Mouse (Mus musculus): Measurements from ENCODE around the gene Dus3l. TPM values are rescaled to one million over a fixed set of nuclear protein-coding genes. Genes with fewer than 3 reads are reported as not detected.

Gene Dus3l
- polyA plus RNA-seq, 1 experiment from 2014 or later = 37.3 TPM

DNA sequence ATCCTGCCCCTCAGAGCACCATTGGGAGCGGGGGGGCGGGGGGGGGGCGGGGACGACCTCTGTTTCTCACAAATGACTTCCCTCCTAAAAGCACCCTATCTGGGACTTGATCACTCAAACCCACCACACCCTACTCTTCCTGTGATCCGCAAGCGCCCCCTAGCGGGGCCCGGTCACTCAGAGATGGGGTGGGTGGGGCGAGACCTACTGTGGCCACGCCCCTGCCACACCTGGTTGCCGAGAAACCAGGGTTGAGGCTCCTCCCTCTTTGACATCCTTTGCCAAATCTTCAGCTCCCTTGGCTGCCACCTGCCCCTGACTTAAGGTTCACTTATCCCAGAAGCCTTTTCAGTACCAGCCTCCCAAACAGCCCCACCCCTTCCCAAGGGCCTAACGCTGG is 6.4 kb upstream of the Dus3l start:
- no peaks in the 10 kb centered on the region for H3K36me3 ChIP-seq (ENCODE audit: insufficient read depth, low read length)
- no peak overlapping the region for H3K9ac ChIP-seq (ENCODE audit: low read depth, low read length)
- WGBS = 3% methylated on average over 12 of the region's 12 CpGs
- ATAC-seq (replicated peaks; ENCODE audit: low FRiP score, low read depth) (0 out of 2 replicates have a peak, but pooled peaks have one; percentile 29), DNase-seq (ENCODE audit: low spot score) (peak; percentile 67)
- peaks cover 13% of the 10 kb centered on the region; the same call in 1 of the 2 replicates for H3K27me3 ChIP-seq (ENCODE audit: insufficient read depth, low read length)
- H3K4me3 ChIP-seq (replicated peaks; ENCODE audit: low read depth, low read length) = no peak overlapping the region
- peak overlapping the region; percentile 97; the same call in 1 of the 2 replicates for H3K4me2 ChIP-seq (ENCODE audit: low read length)
- peaks cover 20% of the 10 kb centered on the region for H3K4me1 ChIP-seq (replicated peaks; ENCODE audit: insufficient read depth, low read length)
- H3K9me3 ChIP-seq (replicated peaks; ENCODE audit: low read length) = no peaks in the 10 kb centered on the region
- no peak overlapping the region for H3K27ac ChIP-seq
- TF ChIP-seq CTCF (IDR thresholded peaks at IDR 0.05; ENCODE audit: low read depth) = peak; percentile 71

DNA sequence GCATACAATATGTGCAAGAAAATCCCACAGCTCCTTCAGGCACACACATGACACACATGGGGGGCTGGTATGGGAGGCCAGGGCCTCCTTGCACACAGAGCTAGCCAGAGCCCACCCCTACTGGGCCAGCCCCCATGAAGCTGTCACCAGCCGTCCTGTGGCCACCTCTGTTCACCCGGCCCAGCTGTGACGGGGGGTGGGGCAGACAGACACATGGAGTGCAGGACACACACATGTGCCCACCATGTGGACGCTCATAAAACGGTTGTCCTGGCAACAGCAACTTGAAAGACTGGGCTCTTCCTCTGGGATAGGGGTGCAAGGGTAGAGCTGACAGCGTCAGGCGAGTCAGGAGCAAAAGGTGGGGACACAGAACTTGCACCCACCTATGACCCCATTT is 5.3 kb upstream of the Dus3l start:
- H3K9ac ChIP-seq (ENCODE audit: low read depth, low read length) = no peak overlapping the region
- H3K4me3 ChIP-seq (replicated peaks; ENCODE audit: low read depth, low read length) = no peak overlapping the region
- DNase-seq (ENCODE audit: low spot score) (no peak), ATAC-seq (replicated peaks; ENCODE audit: low FRiP score, low read depth) (no peak)
- no peak for TF ChIP-seq CTCF (IDR thresholded peaks at IDR 0.05; ENCODE audit: low read depth)
- 32% methylated on average over 7 of the region's 7 CpGs for WGBS
- peaks cover 20% of the 10 kb centered on the region for H3K4me1 ChIP-seq (replicated peaks; ENCODE audit: insufficient read depth, low read length)
- H3K27ac ChIP-seq = no peak overlapping the region
- H3K4me2 ChIP-seq (ENCODE audit: low read length) = no peak overlapping the region
- no peaks in the 10 kb centered on the region for H3K36me3 ChIP-seq (ENCODE audit: insufficient read depth, low read length)
- H3K9me3 ChIP-seq (replicated peaks; ENCODE audit: low read length) = no peaks in the 10 kb centered on the region
- H3K27me3 ChIP-seq (ENCODE audit: insufficient read depth, low read length) = peaks cover 13% of the 10 kb centered on the region; the same call in 1 of the 2 replicates

DNA sequence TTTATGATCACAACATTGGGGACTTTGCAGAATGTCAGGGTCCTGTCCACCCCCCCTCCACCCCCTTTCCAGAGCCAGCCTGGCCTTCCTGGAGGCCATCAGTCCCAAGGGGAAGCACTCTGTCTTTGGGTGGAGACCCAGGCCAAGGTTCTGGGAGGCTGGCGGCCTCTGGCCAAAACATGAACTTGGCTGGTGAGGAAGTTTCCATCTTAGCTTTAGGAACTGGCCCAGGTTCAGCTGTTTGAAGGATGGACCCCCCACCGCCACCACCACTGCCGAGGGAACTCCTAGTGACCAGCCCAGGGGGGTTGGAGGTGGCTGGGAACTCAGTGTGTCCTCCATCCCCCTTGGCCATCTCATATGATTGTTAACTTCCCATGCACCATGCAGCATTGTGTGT is 3.5 kb upstream of the Dus3l start:
- H3K27me3 ChIP-seq (ENCODE audit: insufficient read depth, low read length) = 0 out of 2 replicates have a peak, but pooled peaks cover 4% of the 10 kb centered on the region
- peaks cover 26% of the 10 kb centered on the region for H3K4me1 ChIP-seq (replicated peaks; ENCODE audit: insufficient read depth, low read length)
- no peak overlapping the region for H3K4me2 ChIP-seq (ENCODE audit: low read length)
- no peak overlapping the region for H3K9ac ChIP-seq (ENCODE audit: low read depth, low read length)
- DNase-seq (ENCODE audit: low spot score) = no peak
- 66% methylated on average over 3 of the region's 3 CpGs for WGBS
- ATAC-seq (replicated peaks; ENCODE audit: low FRiP score, low read depth) = no peak
- TF ChIP-seq CTCF (IDR thresholded peaks at IDR 0.05; ENCODE audit: low read depth) = no peak
- H3K36me3 ChIP-seq (ENCODE audit: insufficient read depth, low read length) = no peaks in the 10 kb centered on the region
- no peak overlapping the region for H3K27ac ChIP-seq
- no peak overlapping the region for H3K4me3 ChIP-seq (replicated peaks; ENCODE audit: low read depth, low read length)
- no peaks in the 10 kb centered on the region for H3K9me3 ChIP-seq (replicated peaks; ENCODE audit: low read length)

DNA sequence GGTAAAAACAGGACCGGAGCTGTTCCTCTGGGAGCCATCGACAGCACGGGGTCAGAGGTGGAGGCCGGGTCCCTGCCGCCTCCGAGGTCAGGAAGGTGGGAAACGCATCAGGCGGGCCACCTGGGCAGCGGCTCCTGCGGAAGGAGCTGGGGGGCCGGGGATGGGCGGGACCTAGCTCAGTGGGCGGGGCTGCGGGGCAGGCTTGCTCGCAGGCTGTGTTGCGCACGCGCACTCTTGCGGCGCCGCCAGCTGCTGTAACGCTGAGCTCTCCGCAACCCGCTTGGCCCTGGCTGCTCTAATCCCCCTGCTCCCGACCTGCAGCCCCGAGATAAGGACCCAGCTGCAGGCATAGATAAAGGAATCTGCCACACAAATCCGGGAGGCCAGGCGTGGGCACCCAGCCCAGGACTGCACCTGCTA is 2.6 kb upstream of the Dus3l start:
- ATAC-seq (replicated peaks; ENCODE audit: low FRiP score, low read depth) (no peak), DNase-seq (ENCODE audit: low spot score) (peak; percentile 91)
- H3K27me3 ChIP-seq (ENCODE audit: insufficient read depth, low read length) = no peaks in the 10 kb centered on the region
- peak overlapping the region; percentile 45 for H3K4me3 ChIP-seq (replicated peaks; ENCODE audit: low read depth, low read length)
- peak overlapping the region; percentile 84 for H3K4me2 ChIP-seq (ENCODE audit: low read length)
- TF ChIP-seq CTCF (IDR thresholded peaks at IDR 0.05; ENCODE audit: low read depth) = no peak
- H3K9me3 ChIP-seq (replicated peaks; ENCODE audit: low read length) = no peaks in the 10 kb centered on the region
- 0 out of 2 replicates have a peak, but pooled peaks cover 2% of the 10 kb centered on the region for H3K36me3 ChIP-seq (ENCODE audit: insufficient read depth, low read length)
- H3K27ac ChIP-seq = peak overlapping the region; percentile 77; the same call in 1 of the 2 replicates
- peaks cover 23% of the 10 kb centered on the region for H3K4me1 ChIP-seq (replicated peaks; ENCODE audit: insufficient read depth, low read length)
- WGBS = under 1% methylated on average over 28 of the region's 28 CpGs
- H3K9ac ChIP-seq (ENCODE audit: low read depth, low read length) = peak overlapping the region; percentile 47

DNA sequence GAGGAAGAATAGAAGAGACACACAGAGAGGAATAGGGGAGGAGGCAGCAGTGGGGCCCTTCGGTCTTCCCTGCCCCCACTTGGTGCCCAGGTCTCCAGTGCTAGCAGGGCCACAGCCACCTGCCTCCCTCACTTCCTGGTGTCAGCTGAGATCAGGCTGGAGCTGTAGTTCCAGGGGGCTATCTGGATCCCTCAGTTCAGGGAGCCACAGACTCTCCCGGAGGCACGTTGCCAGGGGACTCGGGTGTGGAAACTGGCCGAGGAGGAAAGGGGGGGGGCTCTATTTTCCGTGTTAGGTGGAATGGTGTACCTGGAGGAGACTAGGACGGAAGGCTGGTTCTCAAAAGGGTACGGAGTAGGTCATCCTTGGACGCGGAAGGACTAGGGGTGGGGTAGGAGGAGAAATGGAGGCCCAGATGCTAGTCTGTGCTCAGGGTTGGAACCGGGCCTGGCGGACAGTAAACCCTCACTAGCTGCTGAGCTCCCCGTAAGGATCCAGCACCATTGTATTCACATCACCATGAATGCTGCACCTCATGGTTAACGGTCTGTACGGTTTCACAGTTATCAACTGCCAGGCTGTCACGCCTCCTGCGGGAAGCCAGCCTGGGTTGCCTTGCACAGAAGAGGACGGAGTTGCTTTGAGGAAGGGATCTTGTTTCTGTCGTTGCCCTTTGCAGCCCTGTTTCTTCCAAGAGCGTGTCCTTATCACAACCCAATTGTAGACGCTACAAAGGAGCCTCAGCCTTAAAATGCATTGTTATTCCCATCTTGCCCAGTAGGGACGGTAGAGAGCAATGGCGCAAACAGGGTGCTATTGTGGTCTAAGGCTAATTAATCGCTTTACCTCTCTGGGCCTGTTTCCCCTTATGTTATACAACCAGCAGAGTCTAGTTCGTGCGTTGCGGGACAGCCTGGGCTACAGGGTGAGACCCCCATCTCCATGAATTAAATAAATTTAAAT is 1.5 kb upstream of the Dus3l start:
- Histone ChIP-seq H3K9me3 (replicated peaks; ENCODE audit: low read length) (no peaks in the 10 kb centered on the region), H3K4me2 (ENCODE audit: low read length) (0 out of 2 replicates have a peak overlapping the region, but pooled peaks have one; percentile 84), H3K9ac (ENCODE audit: low read depth, low read length) (no peak overlapping the region), H3K36me3 (ENCODE audit: insufficient read depth, low read length) (peaks cover 10% of the 10 kb centered on the region), H3K27me3 (ENCODE audit: insufficient read depth, low read length) (no peaks in the 10 kb centered on the region), H3K27ac (peak overlapping the region; percentile 77), H3K4me1 (replicated peaks; ENCODE audit: insufficient read depth, low read length) (peaks cover 19% of the 10 kb centered on the region), H3K4me3 (replicated peaks; ENCODE audit: low read depth, low read length) (no peak overlapping the region)
- WGBS = 51% methylated on average over 27 of the region's 27 CpGs
- DNase-seq (ENCODE audit: low spot score) (peak; percentile 66), ATAC-seq (replicated peaks; ENCODE audit: low FRiP score, low read depth) (no peak)
- TF ChIP-seq CTCF (IDR thresholded peaks at IDR 0.05; ENCODE audit: low read depth) = peak; percentile 94

DNA sequence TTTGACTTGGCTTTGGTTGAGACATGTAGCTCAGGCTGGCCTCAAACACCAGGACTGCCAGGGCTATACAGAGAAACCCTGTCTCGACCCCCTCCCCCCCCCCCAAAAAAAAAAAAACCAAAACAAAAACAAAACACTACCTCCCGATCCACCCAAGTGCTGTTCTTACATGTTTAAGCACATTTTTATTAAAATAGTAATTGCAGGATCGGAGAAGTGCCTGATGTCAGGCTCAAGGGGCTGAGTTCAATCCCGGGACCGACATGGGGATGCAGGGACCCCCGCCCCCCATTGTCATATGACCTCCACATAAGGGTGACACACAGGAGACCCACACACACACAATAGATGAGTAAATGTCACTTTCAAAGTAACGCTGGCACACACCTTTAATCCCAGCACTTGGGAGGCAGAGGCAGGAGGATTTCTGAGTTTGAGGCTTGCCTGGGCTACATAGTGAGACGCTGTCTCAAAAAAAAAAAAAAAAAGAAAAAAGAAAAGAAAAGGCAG is 761 bp upstream of the Dus3l start:
- Histone ChIP-seq H3K4me3 (replicated peaks; ENCODE audit: low read depth, low read length) (peak overlapping the region; percentile 81; the same call in 1 of the 2 replicates), H3K9ac (ENCODE audit: low read depth, low read length) (no peak overlapping the region), H3K4me1 (replicated peaks; ENCODE audit: insufficient read depth, low read length) (peaks cover 19% of the 10 kb centered on the region), H3K36me3 (ENCODE audit: insufficient read depth, low read length) (peaks cover 16% of the 10 kb centered on the region), H3K9me3 (replicated peaks; ENCODE audit: low read length) (no peaks in the 10 kb centered on the region), H3K27ac (peak overlapping the region; percentile 97; the same call in 1 of the 2 replicates), H3K27me3 (ENCODE audit: insufficient read depth, low read length) (no peaks in the 10 kb centered on the region), H3K4me2 (ENCODE audit: low read length) (peak overlapping the region; percentile 74)
- WGBS = 75% methylated on average over 8 of the region's 8 CpGs
- TF ChIP-seq CTCF (IDR thresholded peaks at IDR 0.05; ENCODE audit: low read depth) = no peak
- ATAC-seq (replicated peaks; ENCODE audit: low FRiP score, low read depth) (no peak), DNase-seq (ENCODE audit: low spot score) (no peak)

All from kidney, postnatal 0 days (tissue).